Comparison of ENCODE assay signal across 9 mouse cellular contexts in genomic region chr5:125531634-125532033, GRCm38 (mm10). TPM values are rescaled to one million over a fixed set of nuclear protein-coding genes. Genes with fewer than 3 reads are reported as not detected.
DNase-seq lines count a peak whose midpoint lies in the region; ATAC-seq and TF ChIP-seq lines count a peak whose summit lies in the region.
"Had no signal": no experiment of that assay in that cellular context is flagged by ENCODE, and none has a peak within 500 bp of the region (broad histone marks: within the 10 kb centered on the region; RNA-seq: fewer than 3 reads in every experiment).

Gene Tmem132b, plus strand, starts transcription at chr5:125531774.

- no peak for TF ChIP-seq CTCF in cortical plate, adult 2 months (IDR thresholded peaks at IDR 0.05; ENCODE audit: extremely low read depth, insufficient read depth, low read length)

- no peak within 1 kb of the TSS for H3K9ac ChIP-seq in heart, embryonic 11.5 days (ENCODE audit: low read depth, low read length)
- peak within 1 kb of the TSS; percentile 82 for H3K9ac ChIP-seq in hindbrain, embryonic 13.5 days
- H3K9ac ChIP-seq in limb, embryonic 12.5 days (replicated peaks): peak within 1 kb of the TSS; percentile 52

- no peaks in the 10 kb centered on the region for H3K36me3 ChIP-seq in heart, embryonic 11.5 days (ENCODE audit: control insufficient read depth, insufficient read depth, low read length)
- H3K36me3 ChIP-seq in hindbrain, embryonic 13.5 days: no peaks in the 10 kb centered on the region
- no peaks in the 10 kb centered on the region for H3K36me3 ChIP-seq in limb, embryonic 12.5 days

- WGBS in heart, embryonic 11.5 days (ENCODE audit: insufficient replicate concordance): 2% methylated on average over 25 of the region's 25 CpGs
- 1% methylated on average over 23 of the region's 25 CpGs for WGBS in hindbrain, embryonic 13.5 days
- WGBS in limb, embryonic 12.5 days: 2% methylated on average over 25 of the region's 25 CpGs

- peak within 1 kb of the TSS; percentile 71 for H3K4me2 ChIP-seq in heart, embryonic 11.5 days
- H3K4me2 ChIP-seq in hindbrain, embryonic 13.5 days: peak within 1 kb of the TSS; percentile 94
- H3K4me2 ChIP-seq in limb, embryonic 12.5 days: peak within 1 kb of the TSS; percentile 91

- H3K4me1 ChIP-seq in heart, embryonic 11.5 days (ENCODE audit: control insufficient read depth, insufficient read depth, low read length): 0 out of 2 replicates have a peak, but pooled peaks cover 6% of the 10 kb centered on the region
- peaks cover 2% of the 10 kb centered on the region; the same call in 1 of the 2 replicates for H3K4me1 ChIP-seq in cortical plate, adult 2 months (ENCODE audit: control insufficient read depth, insufficient read depth, low read length)
- peaks cover 36% of the 10 kb centered on the region for H3K4me1 ChIP-seq in hindbrain, embryonic 13.5 days (replicated peaks)
- H3K4me1 ChIP-seq in limb, embryonic 12.5 days (replicated peaks): peaks cover 19% of the 10 kb centered on the region

- H3K27me3 ChIP-seq in heart, embryonic 11.5 days (ENCODE audit: control insufficient read depth, insufficient read depth, low read length): peaks cover 78% of the 10 kb centered on the region
- H3K27me3 ChIP-seq in hindbrain, embryonic 13.5 days: peaks cover 79% of the 10 kb centered on the region
- peaks cover 92% of the 10 kb centered on the region for H3K27me3 ChIP-seq in limb, embryonic 12.5 days

- peak within 1 kb of the TSS; percentile 52 for H3K4me3 ChIP-seq in heart, embryonic 11.5 days (ENCODE audit: low read depth, low read length)
- peak within 1 kb of the TSS; percentile 77 for H3K4me3 ChIP-seq in cortical plate, adult 2 months (ENCODE audit: insufficient read depth, low read length)
- peak within 1 kb of the TSS; percentile 65 for H3K4me3 ChIP-seq in hindbrain, embryonic 13.5 days
- peak within 1 kb of the TSS; percentile 54 for H3K4me3 ChIP-seq in limb, embryonic 12.5 days (replicated peaks)
- H3K4me3 ChIP-seq: erythroblast, embryonic 14.5 days had no signal

- peaks cover under 1% of the 10 kb centered on the region; the same call in 1 of the 2 replicates for H3K9me3 ChIP-seq in heart, embryonic 11.5 days (replicated peaks; ENCODE audit: control insufficient read depth, low read length)
- peaks cover under 1% of the 10 kb centered on the region; the same call in 1 of the 2 replicates for H3K9me3 ChIP-seq in hindbrain, embryonic 13.5 days
- H3K9me3 ChIP-seq in limb, embryonic 12.5 days: peaks cover 5% of the 10 kb centered on the region; the same call in 1 of the 2 replicates

- no peak for DNase-seq in heart, adult 18-20 months
- peak; percentile 60 for DNase-seq in retina, postnatal 1 day
- DNase-seq in yolk sac, embryonic 10.5 days (ENCODE audit: low spot score): no peak

- H3K27ac ChIP-seq in heart, embryonic 11.5 days (ENCODE audit: low read depth, low read length): no peak within 1 kb of the TSS
- H3K27ac ChIP-seq in cortical plate, adult 2 months (ENCODE audit: insufficient read depth, low read length): peak within 1 kb of the TSS; percentile 98
- H3K27ac ChIP-seq in hindbrain, embryonic 13.5 days: peak within 1 kb of the TSS; percentile 78
- no peak within 1 kb of the TSS for H3K27ac ChIP-seq in limb, embryonic 12.5 days

- TF ChIP-seq POLR2A in cortical plate, adult 2 months (IDR thresholded peaks at IDR 0.05; ENCODE audit: extremely low read depth, insufficient read depth, low read length): peak; percentile 63

- no peak for ATAC-seq in heart, embryonic 11.5 days (replicated peaks; ENCODE audit: insufficient number of reproducible peaks, low FRiP score, low TSS enrichment)
- peak; percentile 26 for ATAC-seq in hindbrain, embryonic 13.5 days (ENCODE audit: low FRiP score)
- no peak for ATAC-seq in limb, embryonic 12.5 days (ENCODE audit: insufficient number of reproducible peaks, insufficient read depth, low FRiP score, low TSS enrichment, low read depth)
- no peak for ATAC-seq in monocyte, adult 5-6 weeks (replicated peaks; ENCODE audit: insufficient number of reproducible peaks, low FRiP score, low TSS enrichment, poor library complexity, severe bottlenecking)

RNA-seq across cellular contexts. Expression of gene Tmem132b, which starts in this region (rescaled TPM):
- polyA plus RNA-seq in heart, embryonic 11.5 days (2014; fragmentation: Nextera tagmentation; extraction: Ambion mirVana): 0.03 TPM in 2 replicates
- not detected for total RNA-seq in heart, adult 18-20 months (2021)
- 31.5 and 36.1 TPM in 2 replicates for polyA plus RNA-seq in cortical plate, adult 2 months (2012; rRNA removed)
- polyA plus RNA-seq in hindbrain, embryonic 13.5 days (2015; fragmentation: Nextera tagmentation; extraction: Ambion mirVana): 3.0 and 3.4 TPM in 2 replicates
- 0.13 and 0.19 TPM in 2 replicates for polyA plus RNA-seq in limb, embryonic 12.5 days (2016; fragmentation: Nextera tagmentation; extraction: Ambion mirVana)
- total RNA-seq in monocyte, adult 5-6 weeks (2017): 0.38 TPM in 1 of 3 replicates, not detected in the others
- polyA plus RNA-seq: erythroblast, embryonic 14.5 days had no signal

Comparison
In these comparisons a context has a peak if more than half of its experiments do, and no peak if none do; other contexts are left out.
1. H3K27ac ChIP-seq: peak in cortical plate, adult 2 months (single experiment) and hindbrain, embryonic 13.5 days (single experiment); none in heart, embryonic 11.5 days (single experiment) and limb, embryonic 12.5 days (single experiment).
2. Peak in every context shown above with its lines, with median percentiles within 50 percentile points of each other: H3K4me2 ChIP-seq and H3K4me3 ChIP-seq.